Mouse (Mus musculus) liver, adult 2 months (tissue): ENCODE results near the gene Wdr20.

Experiments used
- CTCF ChIP-seq: fragments of 200-500 bp; IDR thresholded peaks from 2 replicates; pipeline ENCODE4 v1.5.1; 2011; ENCODE audit warnings: low read depth, low read length, control low read depth
- POLR2A ChIP-seq: fragments of 200-500 bp; IDR thresholded peaks from 2 replicates; pipeline ENCODE4 v1.6.1; 2011; ENCODE audit warnings: low read length, control low read depth; ENCODE audit not compliant: insufficient read depth; ENCODE audit errors: extremely low read depth

DNA sequence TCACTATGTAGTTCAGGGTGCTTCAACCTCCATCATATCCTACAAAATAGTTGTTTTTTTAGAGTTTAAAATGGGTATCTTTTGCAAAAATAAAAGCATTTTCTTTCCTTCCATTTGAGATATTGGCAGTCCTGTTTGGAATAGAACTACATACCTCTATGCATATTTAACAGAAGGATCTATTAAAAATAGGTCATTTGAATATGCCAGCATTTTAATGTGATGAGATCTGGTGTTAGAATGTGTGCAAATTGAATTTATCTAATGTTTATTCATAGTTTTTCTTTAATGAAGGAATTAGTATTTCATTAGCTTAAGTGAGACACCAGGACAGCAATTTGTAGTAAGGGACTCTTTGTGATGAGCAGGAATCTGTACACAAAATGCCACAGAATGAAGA lies 30.8 kb downstream of the Wdr20 start:
- TF ChIP-seq CTCF (no peak), POLR2A (no peak)
